Mouse (Mus musculus): ENCODE data around the gene Lgals4. TPM values are rescaled to one million over a fixed set of nuclear protein-coding genes. Genes with fewer than 3 reads are reported as not detected.
"Not testable (repeated sequence)": the region's sequence is repeated elsewhere in the genome, so short reads cannot be mapped to it uniquely, and the experiment has no call there.

The Lgals4 gene
- total and polyA plus RNA-seq, 2 experiments = 11.0 to 16.4 TPM

GRCm38 (mm10) chr7:28864288-28864750, 30.7 kb downstream of the Lgals4 start:
- 67% methylated on average over 9 of the region's 9 CpGs for WGBS
- TF ChIP-seq CTCF (IDR thresholded peaks at IDR 0.05; ENCODE audit: low read depth, low read length) = no peak
- no peak for TF ChIP-seq POLR2A (IDR thresholded peaks at IDR 0.05; ENCODE audit: extremely low read depth, insufficient read depth, low read length)
- H3K27ac ChIP-seq (replicated peaks; ENCODE audit: insufficient read depth, low read depth, low read length) = no peak overlapping the region
- H3K27me3 ChIP-seq (ENCODE audit: control insufficient read depth, insufficient read depth, low read length) = no peaks in the 10 kb centered on the region
- no peaks in the 10 kb centered on the region for H3K4me1 ChIP-seq (ENCODE audit: control insufficient read depth, insufficient read depth, low read length)
- H3K79me2 ChIP-seq (ENCODE audit: control insufficient read depth, insufficient read depth, low read length) = no peaks in the 10 kb centered on the region
- H3K36me3 ChIP-seq (ENCODE audit: control insufficient read depth, insufficient read depth, low read length) = no peaks in the 10 kb centered on the region
- no peak overlapping the region for H3K9ac ChIP-seq (ENCODE audit: low read depth, low read length)
- DNase-seq (ENCODE audit: extremely low read depth, low read depth, low spot score) = no peak
- H3K4me3 ChIP-seq (ENCODE audit: insufficient read depth, low read depth, low read length) = no peak overlapping the region

- Histone ChIP-seq H3K27ac (replicated peaks; ENCODE audit: insufficient read depth, low read depth, low read length) (no peak overlapping the region), H3K4me1 (ENCODE audit: control insufficient read depth, insufficient read depth, low read length) (no peaks in the 10 kb centered on the region), H3K4me3 (ENCODE audit: insufficient read depth, low read depth, low read length) (no peak overlapping the region), H3K79me2 (ENCODE audit: control insufficient read depth, insufficient read depth, low read length) (no peaks in the 10 kb centered on the region), H3K9ac (ENCODE audit: low read depth, low read length) (0 out of 2 replicates have a peak overlapping the region, but pooled peaks have one; percentile 31), H3K27me3 (ENCODE audit: control insufficient read depth, insufficient read depth, low read length) (no peaks in the 10 kb centered on the region), H3K36me3 (ENCODE audit: control insufficient read depth, insufficient read depth, low read length) (no peaks in the 10 kb centered on the region)
- 47% methylated on average over 33 of the region's 33 CpGs for WGBS
- DNase-seq (ENCODE audit: extremely low read depth, low read depth, low spot score) = no peak
- no peak for TF ChIP-seq CTCF (IDR thresholded peaks at IDR 0.05; ENCODE audit: low read depth, low read length)
- no peak for TF ChIP-seq POLR2A (IDR thresholded peaks at IDR 0.05; ENCODE audit: extremely low read depth, insufficient read depth, low read length)
These were observed 32.0 kb downstream of the Lgals4 start for GRCm38 (mm10) chr7:28865481-28866300.

- H3K27ac ChIP-seq (replicated peaks; ENCODE audit: insufficient read depth, low read depth, low read length) = no peak overlapping the region
- WGBS = 92% methylated on average over 28 of the region's 28 CpGs
- H3K4me1 ChIP-seq (ENCODE audit: control insufficient read depth, insufficient read depth, low read length) = no peaks in the 10 kb centered on the region
- no peak overlapping the region for H3K4me3 ChIP-seq (ENCODE audit: insufficient read depth, low read depth, low read length)
- TF ChIP-seq POLR2A (IDR thresholded peaks at IDR 0.05; ENCODE audit: extremely low read depth, insufficient read depth, low read length) = no peak
- no peak for TF ChIP-seq CTCF (IDR thresholded peaks at IDR 0.05; ENCODE audit: low read depth, low read length)
- no peak overlapping the region for H3K9ac ChIP-seq (ENCODE audit: low read depth, low read length)
- no peaks in the 10 kb centered on the region for H3K27me3 ChIP-seq (ENCODE audit: control insufficient read depth, insufficient read depth, low read length)
- no peak for DNase-seq (ENCODE audit: extremely low read depth, low read depth, low spot score)
- no peaks in the 10 kb centered on the region for H3K36me3 ChIP-seq (ENCODE audit: control insufficient read depth, insufficient read depth, low read length)
- no peaks in the 10 kb centered on the region for H3K79me2 ChIP-seq (ENCODE audit: control insufficient read depth, insufficient read depth, low read length)
These were observed 33.3 kb downstream of the Lgals4 start for GRCm38 (mm10) chr7:28866769-28867507.

GRCm38 (mm10) chr7:28867508-28868340, 34.1 kb downstream of the Lgals4 start:
- peak overlapping the region; percentile 20; the same call in 1 of the 2 replicates for H3K9ac ChIP-seq (ENCODE audit: low read depth, low read length)
- DNase-seq (ENCODE audit: extremely low read depth, low read depth, low spot score) = peak; percentile 60
- not testable (repeated sequence) for H3K4me3 ChIP-seq (ENCODE audit: insufficient read depth, low read depth, low read length); H3K27me3 ChIP-seq (ENCODE audit: control insufficient read depth, insufficient read depth, low read length); H3K4me1 ChIP-seq (ENCODE audit: control insufficient read depth, insufficient read depth, low read length); H3K36me3 ChIP-seq (ENCODE audit: control insufficient read depth, insufficient read depth, low read length); H3K27ac ChIP-seq (replicated peaks; ENCODE audit: insufficient read depth, low read depth, low read length); H3K79me2 ChIP-seq (ENCODE audit: control insufficient read depth, insufficient read depth, low read length)
- peak; percentile 78 for TF ChIP-seq CTCF (IDR thresholded peaks at IDR 0.05; ENCODE audit: low read depth, low read length)
- WGBS = 18% methylated on average over 23 of the region's 23 CpGs

- no peaks in the 10 kb centered on the region for H3K36me3 ChIP-seq (ENCODE audit: control insufficient read depth, insufficient read depth, low read length)
- H3K79me2 ChIP-seq (ENCODE audit: control insufficient read depth, insufficient read depth, low read length) = no peaks in the 10 kb centered on the region
- H3K9ac ChIP-seq (ENCODE audit: low read depth, low read length) = no peak overlapping the region
- no peak overlapping the region for H3K27ac ChIP-seq (replicated peaks; ENCODE audit: insufficient read depth, low read depth, low read length)
- no peak overlapping the region for H3K4me3 ChIP-seq (ENCODE audit: insufficient read depth, low read depth, low read length)
- no peaks in the 10 kb centered on the region for H3K4me1 ChIP-seq (ENCODE audit: control insufficient read depth, insufficient read depth, low read length)
- 61% methylated on average over 24 of the region's 24 CpGs for WGBS
- no peaks in the 10 kb centered on the region for H3K27me3 ChIP-seq (ENCODE audit: control insufficient read depth, insufficient read depth, low read length)
- peak; percentile 65 for DNase-seq (ENCODE audit: extremely low read depth, low read depth, low spot score)
- no peak for TF ChIP-seq POLR2A (IDR thresholded peaks at IDR 0.05; ENCODE audit: extremely low read depth, insufficient read depth, low read length)
- no peak for TF ChIP-seq CTCF (IDR thresholded peaks at IDR 0.05; ENCODE audit: low read depth, low read length)
These were observed 37.4 kb downstream of the Lgals4 start for GRCm38 (mm10) chr7:28870901-28871664.

All from liver, adult 2 months (tissue).